Mouse (Mus musculus) myocyte (in vitro differentiated cells): Measurements from ENCODE around the gene Sfrp5.

Experiments used
- MYOD1 ChIP-seq, 3 experiments: IDR thresholded peaks; one replicate each; pipeline ENCODE4 v1.6.1; 2011; ENCODE audit warnings: control low read depth in 2 of 3, low read depth in 2 of 3, mild to moderate bottlenecking in 2 of 3, moderate library complexity in 1 of 3; ENCODE audit not compliant: insufficient read length in 2 of 3, control insufficient read depth in 1 of 3
- POLR2A ChIP-seq: IDR thresholded peaks from one replicate; pipeline ENCODE4 v1.6.1; 2011; ENCODE audit warnings: low read depth, mild to moderate bottlenecking, control low read depth, moderate library complexity; ENCODE audit not compliant: insufficient read length
- POLR2AphosphoS2 ChIP-seq: IDR thresholded peaks from one replicate; pipeline ENCODE4 v1.6.1; 2011; ENCODE audit warnings: low read depth, control low read depth; ENCODE audit not compliant: insufficient read length
- REST ChIP-seq: IDR thresholded peaks from one replicate; pipeline ENCODE4 v1.6.1; 2011; ENCODE audit warnings: mild to moderate bottlenecking, control low read depth, moderate library complexity; ENCODE audit not compliant: insufficient read depth, insufficient read length
- USF1 ChIP-seq: IDR thresholded peaks from one replicate; pipeline ENCODE4 v1.6.1; 2011; ENCODE audit warnings: low read depth, mild to moderate bottlenecking, control low read depth, moderate library complexity

DNA sequence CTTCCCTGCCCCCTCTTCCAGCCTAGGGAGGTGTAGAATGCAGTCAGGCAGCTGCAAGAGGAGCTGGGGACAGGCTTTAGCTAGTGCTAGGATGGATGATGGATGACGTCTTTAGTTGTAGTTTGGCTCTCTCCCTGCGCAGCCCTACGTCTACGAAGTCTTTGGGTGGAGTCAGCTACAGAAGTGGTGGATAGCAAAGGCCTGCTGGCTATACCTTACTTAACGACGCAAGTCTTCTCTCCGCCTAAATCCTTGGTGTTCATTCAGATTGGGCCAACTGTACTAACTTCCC lies 53.5 kb downstream of the Sfrp5 start:
- no peak for TF ChIP-seq POLR2A
- TF ChIP-seq POLR2AphosphoS2: peak; percentile 1
- TF ChIP-seq USF1: no peak
- TF ChIP-seq MYOD1 (IDR thresholded peaks at IDR 0.05; ENCODE audit: control insufficient read depth in 1 of 3, insufficient read length in 2 of 3, low read depth in 2 of 3): no peak
- TF ChIP-seq REST: no peak
